Mouse (Mus musculus) cerebellum, postnatal 25 days (tissue): Measurements from ENCODE around the gene Ccnf.

Source experiments
- DNase-seq, 2 experiments: peaks; one replicate each; pipeline ENCODE4 v3.0.0; 2021; ENCODE audit warnings: mixed read lengths in 2 of 2

Ccnf gene

GRCm38 (mm10) chr17:24199741-24200140, 51.5 kb downstream of the Ccnf start:
- peak; percentile 44 for DNase-seq

GRCm38 (mm10) chr17:24199252-24199651, 52.0 kb downstream of the Ccnf start:
- DNase-seq: peak; percentile 69

- DNase-seq: peak; percentile 48 to 56
Observed at GRCm38 (mm10) chr17:24197032-24197824, 54.1 kb downstream of the Ccnf start.

- no peak for DNase-seq
Observed at GRCm38 (mm10) chr17:24195349-24195748, 55.9 kb downstream of the Ccnf start.

GRCm38 (mm10) chr17:24193769-24194168, 57.5 kb downstream of the Ccnf start:
- DNase-seq: no peak

GRCm38 (mm10) chr17:24193268-24193667, 58.0 kb downstream of the Ccnf start:
- DNase-seq: no peak

- no peak for DNase-seq
Observed at GRCm38 (mm10) chr17:24192848-24193247, 58.4 kb downstream of the Ccnf start.

- DNase-seq: no peak
Observed at GRCm38 (mm10) chr17:24191481-24191880, 59.8 kb downstream of the Ccnf start.

GRCm38 (mm10) chr17:24190934-24191333, 60.4 kb downstream of the Ccnf start:
- no peak for DNase-seq

- DNase-seq: no peak
Observed at GRCm38 (mm10) chr17:24174259-24174658, 77.0 kb downstream of the Ccnf start.

- peak; percentile 78 to 85 for DNase-seq
Observed at GRCm38 (mm10) chr17:24173423-24173822, 77.9 kb downstream of the Ccnf start.
